Mouse (Mus musculus) brain, embryonic 14.5 days (tissue): Measurements from ENCODE around the gene Yju2.

Experiments
- CTCF ChIP-seq: fragments of 200-500 bp; IDR thresholded peaks from 2 replicates; pipeline ENCODE4 v1.5.1; 2012; ENCODE audit warnings: inconsistent platforms, mild to moderate bottlenecking, moderate library complexity, borderline replicate concordance; ENCODE audit not compliant: insufficient read depth, insufficient read length; ENCODE audit errors: extremely low read depth
- POLR2A ChIP-seq: fragments of 200-500 bp; IDR thresholded peaks from 2 replicates; pipeline ENCODE4 v1.6.1; 2012; ENCODE audit warnings: mild to moderate bottlenecking, inconsistent platforms, borderline replicate concordance; ENCODE audit not compliant: poor library complexity, insufficient read depth, insufficient read length, severe bottlenecking; ENCODE audit errors: extremely low read depth

- TF ChIP-seq CTCF (no peak), POLR2A (no peak)
Observed at GRCm38 (mm10) chr17:55990278-55990898, 31.5 kb downstream of the Yju2 start.
